Mouse (Mus musculus) cerebellum, postnatal 25 days (tissue): ENCODE data around the gene Sf1.

Experiments used
- DNase-seq, 2 experiments: peaks; one replicate each; pipeline ENCODE4 v3.0.0; 2021; ENCODE audit warnings: mixed read lengths in 2 of 2

The Sf1 gene

DNA sequence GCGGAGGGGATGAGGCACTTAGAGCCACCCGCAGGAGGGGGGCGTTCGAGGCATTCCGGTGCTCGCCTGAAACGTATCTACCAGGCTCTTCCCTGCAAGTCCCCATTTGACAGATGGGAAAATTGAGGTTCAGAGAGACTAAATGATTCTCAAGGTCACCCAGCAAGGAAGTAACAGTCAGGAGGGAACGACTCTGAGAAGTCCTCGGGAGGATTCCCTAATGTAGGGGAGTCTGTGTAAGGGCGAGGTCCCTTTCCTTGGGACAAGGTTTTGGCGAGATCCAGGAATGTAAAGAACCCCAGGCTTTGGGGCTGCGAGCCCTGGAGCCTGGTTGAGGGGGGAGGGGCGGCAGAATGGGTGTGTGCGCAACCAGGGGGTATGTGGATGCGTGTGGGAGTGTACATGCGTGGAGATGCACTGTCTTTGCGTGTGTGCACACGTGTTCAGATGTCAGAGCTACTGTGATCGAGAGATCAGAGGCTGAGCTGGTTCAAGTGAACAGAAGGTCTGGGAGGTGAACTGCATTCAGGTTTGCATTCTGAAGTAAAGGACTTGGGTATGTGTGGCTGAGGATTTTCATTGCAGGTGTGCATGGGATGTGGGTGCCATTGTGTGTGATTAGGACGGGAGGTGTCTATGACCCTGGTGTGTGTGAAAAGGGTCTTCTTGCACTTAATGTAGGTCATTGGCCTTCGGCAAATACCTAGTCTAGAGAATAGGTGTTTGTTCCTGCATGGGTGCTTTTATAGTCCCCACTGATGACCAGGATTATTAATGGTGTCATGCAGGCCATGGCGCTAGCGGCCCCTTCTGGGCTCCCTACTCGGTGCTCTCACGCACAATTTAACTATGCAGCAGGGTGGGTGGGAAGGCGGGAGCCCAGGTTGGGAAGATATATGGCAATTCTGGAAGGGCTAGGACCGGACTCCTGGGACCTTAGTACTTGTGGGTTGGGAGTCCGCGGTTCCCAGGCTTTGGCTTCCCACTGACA, 36.9 kb downstream of the Sf1 start:
- DNase-seq = peak in 1 of 2 experiments; percentile 23

DNA sequence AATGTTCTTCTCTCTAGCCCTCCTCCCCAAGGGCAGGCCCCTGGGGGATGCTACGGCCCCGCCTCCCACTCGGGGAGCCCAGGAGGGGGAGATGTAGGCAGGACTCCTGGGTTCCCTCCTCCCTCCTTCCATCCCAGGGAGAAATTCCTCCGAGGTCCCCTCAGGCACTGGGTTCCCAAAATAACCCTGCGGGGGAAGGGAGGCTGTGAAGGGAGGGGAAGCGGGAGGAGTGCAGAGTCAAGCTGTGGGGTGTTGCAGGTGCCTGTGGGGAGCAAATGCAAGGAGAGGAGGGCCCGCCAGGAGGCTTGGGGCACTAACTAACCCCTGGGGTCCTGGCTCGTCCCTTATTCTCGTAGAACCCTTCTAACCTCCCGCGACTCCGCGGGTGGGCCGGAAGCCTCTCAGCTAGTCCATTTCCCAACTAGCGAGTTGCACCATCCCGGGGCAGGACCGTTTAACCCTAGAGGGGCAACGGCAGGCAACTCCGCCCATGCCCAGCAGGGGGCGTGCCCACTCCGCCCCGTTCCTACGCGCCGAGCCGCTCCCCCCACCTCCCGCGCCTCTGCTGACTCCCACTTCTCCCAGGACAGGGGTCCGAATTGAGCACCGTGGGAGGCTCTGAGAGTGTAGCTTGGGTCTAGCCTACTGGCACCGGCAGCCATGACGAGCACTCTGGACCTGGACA, 37.8 kb downstream of the Sf1 start:
- DNase-seq = peak; percentile 77 to 84

- no peak for DNase-seq
These were observed 38.5 kb downstream of the Sf1 start for GRCm38 (mm10) chr19:6401951-6402350.

- DNase-seq = no peak
These were observed 40.4 kb downstream of the Sf1 start for GRCm38 (mm10) chr19:6403869-6404268.

DNA sequence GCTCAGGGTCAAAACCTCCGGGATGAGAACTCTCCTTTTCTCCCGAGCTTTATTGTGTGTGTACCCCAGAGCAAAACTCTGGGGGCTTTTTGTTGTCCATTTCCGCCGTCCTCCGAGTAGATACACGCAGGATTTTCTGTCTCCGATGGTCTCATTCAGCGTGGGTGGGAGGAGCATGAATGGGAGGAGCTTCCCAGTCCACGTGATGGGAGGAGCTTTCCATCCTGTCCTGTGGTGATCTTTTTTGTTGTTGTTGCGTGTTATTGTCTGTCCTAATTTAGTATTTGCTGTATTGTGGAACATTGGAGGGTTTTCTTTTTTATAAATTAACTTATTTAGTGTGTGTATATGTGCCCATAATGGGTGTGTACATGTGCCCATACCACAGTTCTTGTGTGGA, 41.9 kb downstream of the Sf1 start:
- DNase-seq = no peak

- DNase-seq = no peak
These were observed 43.6 kb downstream of the Sf1 start for GRCm38 (mm10) chr19:6407109-6407508.

- no peak for DNase-seq
These were observed 44.5 kb downstream of the Sf1 start for GRCm38 (mm10) chr19:6407816-6408510.

DNA sequence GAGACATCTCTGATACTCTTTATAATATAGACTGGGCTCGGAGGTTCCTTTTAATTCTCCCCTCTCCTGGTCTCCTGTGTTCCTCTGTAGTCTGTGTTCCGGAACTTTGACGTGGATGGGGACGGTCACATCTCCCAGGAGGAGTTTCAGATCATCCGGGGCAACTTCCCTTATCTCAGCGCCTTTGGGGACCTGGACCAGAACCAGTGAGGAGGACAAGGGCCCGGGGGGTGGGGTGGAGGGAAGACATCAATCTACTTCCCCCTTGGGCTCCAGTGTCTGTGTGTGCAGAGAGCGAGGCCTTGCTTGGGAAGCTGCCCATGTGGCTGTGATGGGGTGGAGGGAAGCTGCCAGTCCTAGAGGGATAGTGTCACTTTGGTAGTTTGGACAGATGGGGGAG, 45.3 kb downstream of the Sf1 start:
- DNase-seq = peak in 1 of 2 experiments; percentile 28

GRCm38 (mm10) chr19:6409176-6409575, 45.7 kb downstream of the Sf1 start:
- no peak for DNase-seq

DNA sequence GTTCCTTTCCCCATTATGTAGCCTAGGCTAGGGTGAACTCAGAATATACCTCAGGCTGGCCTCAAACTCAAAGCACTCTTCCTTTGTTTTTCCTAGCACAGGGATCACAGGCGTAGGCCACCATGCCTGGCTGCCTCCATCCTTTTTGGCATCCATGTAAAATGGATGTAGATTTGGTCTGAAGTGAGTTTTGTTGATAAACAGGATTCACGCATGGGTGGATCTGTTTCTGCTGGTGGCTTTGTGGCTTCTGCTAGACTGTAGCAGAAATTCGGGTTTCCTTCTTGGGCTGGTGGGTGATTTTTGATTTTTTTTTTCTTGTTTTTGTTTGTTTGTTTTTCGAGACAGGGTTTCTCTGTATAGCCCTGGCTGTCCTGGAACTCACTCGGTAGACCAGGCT, 46.4 kb downstream of the Sf1 start:
- DNase-seq = no peak

DNA sequence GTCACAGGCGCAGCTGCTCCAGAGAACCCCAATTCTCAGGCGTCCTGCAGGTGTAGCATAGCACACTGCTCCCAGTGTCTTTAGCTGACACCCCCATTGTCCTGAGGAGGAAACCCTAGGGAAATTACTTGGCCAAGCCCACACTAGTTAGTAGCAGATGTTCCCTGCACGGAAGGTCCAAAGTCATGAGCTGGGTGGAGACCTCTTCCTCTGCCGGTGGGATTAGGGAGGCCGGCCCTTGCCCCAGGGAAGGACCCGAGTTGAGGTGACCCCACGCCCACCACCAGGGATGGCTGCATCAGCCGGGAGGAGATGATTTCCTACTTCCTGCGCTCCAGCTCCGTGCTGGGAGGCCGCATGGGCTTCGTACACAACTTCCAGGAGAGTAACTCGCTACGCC, 49.3 kb downstream of the Sf1 start:
- DNase-seq = no peak

- DNase-seq = no peak
These were observed 52.0 kb downstream of the Sf1 start for GRCm38 (mm10) chr19:6415454-6415853.

DNA sequence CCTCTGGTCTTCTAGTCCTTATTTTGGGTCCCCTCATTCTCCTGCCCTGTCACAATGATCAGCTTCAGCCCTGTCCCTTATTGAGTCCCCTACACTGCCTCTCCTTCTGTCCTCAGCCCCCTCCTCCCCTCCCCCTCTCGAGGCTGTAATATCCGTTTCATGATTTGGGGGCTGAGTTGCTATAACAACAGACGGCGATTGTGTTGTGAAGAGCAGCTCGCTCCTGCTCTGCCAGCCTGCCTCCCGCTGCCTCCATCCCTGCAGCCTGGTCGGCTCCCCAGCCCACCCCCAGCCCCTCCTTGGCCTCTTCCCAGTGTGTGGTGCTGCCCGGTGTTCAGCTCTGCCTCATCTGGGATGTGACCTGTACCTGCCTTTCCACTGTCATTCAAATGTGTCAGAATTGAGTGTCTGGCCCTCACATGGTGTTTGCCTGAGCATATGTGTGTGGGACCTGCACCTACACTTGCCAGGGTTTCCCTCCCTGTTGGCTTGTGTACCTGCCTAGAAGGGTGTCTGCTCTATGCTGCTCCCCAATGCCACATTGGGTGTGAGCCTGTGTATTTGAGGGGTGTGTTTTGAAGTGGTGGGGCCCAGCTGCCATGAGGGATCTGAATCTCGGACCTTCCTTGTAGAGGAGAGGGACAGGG, 52.8 kb downstream of the Sf1 start:
- no peak for DNase-seq

- DNase-seq = peak in 1 of 2 experiments; percentile 40
These were observed 53.6 kb downstream of the Sf1 start for GRCm38 (mm10) chr19:6416894-6417761.

DNA sequence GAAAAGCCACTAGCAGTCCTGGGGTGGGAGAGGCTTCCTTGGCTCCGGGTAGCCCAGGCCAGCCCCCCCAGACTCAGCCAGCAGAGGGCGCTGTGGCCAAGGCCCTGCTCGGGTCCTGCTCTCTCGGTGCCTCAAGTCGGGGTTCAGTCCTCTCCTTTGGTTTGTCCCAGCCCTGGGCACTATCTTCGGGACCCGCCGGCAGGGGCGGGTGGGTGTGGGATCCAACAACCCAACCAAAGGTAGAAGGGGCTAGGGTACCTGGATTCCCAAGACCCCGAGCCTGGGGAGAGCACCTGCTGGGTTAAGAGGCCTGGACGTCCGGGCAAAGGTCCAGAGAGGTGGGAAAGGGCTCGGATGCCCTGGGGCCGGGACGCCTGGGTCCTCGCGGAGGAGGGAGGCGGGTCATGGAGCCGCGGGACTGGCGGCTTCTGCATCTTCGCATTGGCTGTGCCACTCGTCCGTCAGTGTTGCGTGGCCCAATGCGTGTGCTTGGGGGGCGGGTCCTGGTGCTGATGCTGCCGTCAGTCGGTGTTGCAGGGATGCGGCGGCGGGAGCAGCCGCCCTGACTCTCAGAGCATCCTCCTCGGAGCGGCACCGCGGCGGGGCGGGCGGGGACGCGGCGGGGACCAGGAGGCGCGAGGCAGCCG, 54.9 kb downstream of the Sf1 start, which contains the start of gene Nrxn2:
Gene Nrxn2, plus strand, starts transcription at position 499 of the 647 bp plus-strand sequence.
- peak; percentile 96 to 98 for DNase-seq

DNA sequence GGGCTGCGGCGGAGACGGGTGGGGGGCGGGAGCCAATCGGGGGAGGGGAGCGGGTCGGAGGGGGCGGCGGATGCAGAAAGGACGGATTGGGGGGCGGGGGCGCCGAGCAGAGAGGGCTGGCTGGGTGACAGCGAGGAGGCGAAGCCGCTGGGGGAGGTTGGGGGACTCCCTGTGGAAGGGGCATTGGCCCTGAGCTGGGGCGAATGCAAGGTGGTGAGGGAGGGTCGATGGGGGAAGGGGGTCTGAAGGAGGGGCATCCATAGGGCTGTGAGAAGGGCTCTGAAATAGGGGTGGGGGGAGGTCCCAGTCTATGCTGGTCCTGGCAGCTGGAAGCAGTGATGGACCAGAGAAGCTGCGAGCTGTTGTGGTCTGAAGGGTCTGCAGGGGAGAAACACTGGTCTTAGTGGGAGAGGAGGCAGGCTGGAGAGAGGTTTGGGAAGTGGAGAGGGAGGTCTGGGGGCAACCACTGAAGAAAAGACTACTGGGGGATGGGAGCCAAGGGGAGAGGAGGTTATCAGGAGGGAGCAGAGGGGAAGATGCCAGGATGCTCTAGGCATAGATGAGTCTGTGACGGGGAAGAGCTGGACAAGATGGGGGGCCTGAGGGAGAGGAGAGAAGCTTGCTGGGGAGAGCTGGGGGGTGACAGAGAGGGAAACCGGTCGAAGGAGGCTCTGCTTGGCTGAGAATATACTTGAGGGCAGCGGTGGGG, 55.6 kb downstream of the Sf1 start:
- peak in 1 of 2 experiments; percentile 48 for DNase-seq

GRCm38 (mm10) chr19:6419805-6420310, 56.4 kb downstream of the Sf1 start:
- no peak for DNase-seq

DNA sequence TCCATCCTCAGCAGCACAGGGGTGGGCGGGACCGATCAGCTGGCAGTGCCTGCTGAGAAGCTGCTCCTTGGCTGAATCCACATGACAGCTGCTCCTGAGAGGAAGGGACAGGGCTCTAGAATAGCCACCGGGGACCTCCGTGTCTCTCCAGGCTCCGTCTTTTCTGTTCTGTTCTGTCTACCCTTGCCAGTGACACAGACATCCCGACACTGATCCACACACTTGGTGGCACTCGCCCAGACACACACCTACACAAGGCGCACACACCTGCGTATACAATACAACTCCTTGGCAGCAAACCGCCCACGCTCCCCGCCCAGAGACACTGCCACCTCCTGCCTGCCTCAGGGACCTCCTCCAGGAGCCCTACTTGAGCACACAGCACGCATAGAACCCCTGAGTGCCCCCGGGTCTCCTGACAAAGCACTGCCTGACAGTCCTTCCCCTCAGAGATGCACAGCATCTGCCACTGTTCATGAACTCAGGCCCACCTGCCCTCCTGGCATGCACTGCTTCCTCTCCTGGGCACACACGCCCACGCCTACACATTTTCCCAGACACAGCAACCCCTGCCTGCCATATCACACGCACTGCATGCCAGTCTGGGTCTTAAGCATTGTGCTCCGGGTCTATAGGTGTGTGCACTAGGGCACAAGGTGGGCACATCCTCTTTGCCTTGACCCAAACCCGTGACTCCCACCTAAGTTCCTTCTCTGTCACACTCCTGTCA, 57.2 kb downstream of the Sf1 start:
- peak; percentile 75 to 76 for DNase-seq

DNA sequence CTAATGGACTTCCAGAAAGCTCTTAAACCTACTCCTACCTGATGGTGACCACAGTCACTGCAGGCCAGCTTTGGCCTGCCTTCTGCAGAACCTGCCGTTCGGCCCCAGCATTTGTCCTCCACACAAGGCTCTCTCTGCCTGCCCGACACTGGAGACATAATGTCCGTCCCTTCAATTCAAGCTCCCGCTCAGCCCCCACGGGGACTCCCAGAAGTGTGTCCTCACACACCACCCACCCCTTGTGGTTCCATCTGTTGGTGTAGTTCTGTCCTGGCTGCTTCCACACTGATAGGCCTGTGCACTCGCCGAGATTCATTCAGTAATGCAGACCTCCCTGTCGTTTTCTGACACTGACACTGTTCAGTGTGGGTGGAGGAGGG, 57.7 kb downstream of the Sf1 start:
- DNase-seq = peak; percentile 57 to 63

DNA sequence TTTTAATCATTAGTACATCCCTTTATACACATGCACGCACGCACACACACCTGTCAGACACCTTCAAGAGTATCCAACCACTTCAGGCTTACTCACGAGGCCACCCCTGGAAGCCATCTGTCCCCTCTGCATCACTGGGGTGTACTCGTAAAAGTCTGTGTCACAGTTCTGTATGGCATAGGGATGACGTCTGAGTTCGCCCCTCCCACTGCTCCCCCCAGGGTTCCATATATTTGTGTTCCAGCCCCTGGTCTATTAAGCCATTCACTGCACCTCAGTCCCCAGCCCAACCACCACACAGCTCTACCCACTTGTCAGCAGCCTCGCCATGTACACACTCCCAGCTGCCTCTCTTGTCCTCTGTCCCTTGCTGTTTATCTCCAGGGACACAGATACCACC, 58.5 kb downstream of the Sf1 start:
- DNase-seq = no peak
